Mouse (Mus musculus): ENCODE results near the gene Aldh1l1. TPM values are rescaled to one million over a fixed set of nuclear protein-coding genes. Genes with fewer than 3 reads are reported as not detected.

The Aldh1l1 gene
- polyA plus RNA-seq, 1 experiment, result 47.0 TPM

DNA sequence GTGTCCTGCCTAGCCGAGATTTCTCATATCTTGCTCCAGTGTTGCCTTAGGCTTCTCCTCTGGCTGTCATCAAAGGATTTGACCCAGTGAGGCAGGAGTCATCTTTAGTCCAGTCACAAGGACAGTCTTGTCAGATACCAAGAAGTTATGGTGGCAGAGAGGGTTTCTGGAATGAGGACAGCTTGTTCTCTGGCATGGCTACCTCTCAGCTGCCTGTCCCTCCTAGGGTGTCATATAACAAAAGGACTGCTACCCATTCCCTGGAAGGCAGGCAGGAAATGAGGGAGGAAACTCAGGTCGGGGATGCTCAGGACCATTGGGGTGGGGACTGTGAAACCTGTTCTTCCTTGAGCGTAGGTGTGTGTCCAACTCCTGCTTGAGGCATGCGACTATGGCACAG lies 14.1 kb upstream of the Aldh1l1 start:
- no peak for DNase-seq (ENCODE audit: low read depth)

DNA sequence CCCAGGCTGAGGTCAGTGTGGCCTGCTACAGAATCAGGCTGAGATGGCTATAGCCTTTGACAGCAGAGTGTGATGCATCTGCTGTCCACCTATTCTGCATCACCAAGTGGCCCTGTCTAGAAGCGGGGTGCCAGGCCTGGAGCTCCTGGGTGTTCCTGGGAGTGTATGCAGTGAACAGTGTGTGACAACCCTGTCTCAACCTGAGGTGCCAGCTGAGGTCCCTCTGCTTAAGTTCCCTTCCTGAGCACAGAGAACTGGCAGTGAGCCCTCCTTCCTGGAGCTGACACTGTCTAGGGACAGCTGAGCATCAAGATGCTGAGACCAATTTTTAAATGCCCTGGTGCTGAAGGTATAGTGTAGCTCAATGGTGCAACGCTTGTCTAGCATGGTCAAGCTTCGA lies 13.5 kb upstream of the Aldh1l1 start:
- DNase-seq (ENCODE audit: low read depth), result no peak

DNA sequence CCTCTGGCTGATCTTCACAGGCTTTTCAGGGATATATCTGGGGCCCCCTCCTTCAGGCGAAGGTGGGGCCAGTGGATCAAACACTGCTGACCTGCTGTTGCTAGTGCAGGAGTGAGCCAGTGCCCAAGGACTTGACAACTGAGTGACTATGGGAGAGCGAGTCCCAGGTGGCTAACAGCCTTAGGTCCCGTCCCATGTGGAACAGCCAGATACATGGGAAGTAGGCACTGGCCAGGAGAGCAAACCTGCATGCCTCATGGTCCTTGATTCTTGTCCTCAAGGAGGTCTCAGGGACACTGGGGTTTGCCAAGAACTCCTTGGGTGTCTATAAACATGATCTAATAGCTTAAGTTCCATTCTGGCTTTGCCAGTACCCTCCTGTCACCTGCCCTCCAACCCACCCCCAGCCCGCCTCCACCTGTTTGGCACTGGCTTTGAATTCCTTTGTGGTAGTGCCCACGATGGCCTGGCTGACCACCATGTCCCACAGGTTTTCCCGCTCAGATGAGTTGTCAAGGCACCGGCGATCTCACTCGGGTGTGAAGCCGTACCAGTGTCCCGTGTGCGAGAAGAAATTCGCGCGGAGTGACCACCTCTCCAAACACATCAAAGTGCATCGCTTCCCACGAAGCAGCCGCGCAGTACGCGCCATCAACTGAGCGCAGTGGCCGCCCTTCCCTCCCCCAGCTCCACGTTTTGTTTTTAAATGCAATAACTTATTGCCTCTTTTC lies 12.4 kb upstream of the Aldh1l1 start:
- no peak for DNase-seq (ENCODE audit: low read depth)

DNA sequence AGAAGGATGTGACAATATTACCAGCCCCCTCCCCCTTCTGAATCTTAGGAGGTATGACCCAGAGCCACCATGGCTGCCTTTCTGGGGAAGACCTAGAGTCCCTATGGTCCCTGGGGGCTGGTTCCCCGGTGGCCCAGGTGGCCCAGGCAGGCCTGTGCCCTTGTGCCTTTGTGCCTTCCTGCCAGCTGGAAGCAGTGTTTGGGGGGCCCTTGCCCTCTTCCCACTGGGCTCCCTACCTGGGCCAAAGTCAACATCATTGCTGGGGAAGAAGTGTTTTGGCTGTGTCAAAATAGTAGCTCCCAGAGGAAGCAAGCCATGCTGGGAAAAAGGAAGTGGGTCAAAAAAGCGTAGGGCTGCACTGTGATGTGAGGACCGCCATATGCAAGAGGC lies 11.9 kb upstream of the Aldh1l1 start:
- DNase-seq (ENCODE audit: low read depth), result no peak

DNA sequence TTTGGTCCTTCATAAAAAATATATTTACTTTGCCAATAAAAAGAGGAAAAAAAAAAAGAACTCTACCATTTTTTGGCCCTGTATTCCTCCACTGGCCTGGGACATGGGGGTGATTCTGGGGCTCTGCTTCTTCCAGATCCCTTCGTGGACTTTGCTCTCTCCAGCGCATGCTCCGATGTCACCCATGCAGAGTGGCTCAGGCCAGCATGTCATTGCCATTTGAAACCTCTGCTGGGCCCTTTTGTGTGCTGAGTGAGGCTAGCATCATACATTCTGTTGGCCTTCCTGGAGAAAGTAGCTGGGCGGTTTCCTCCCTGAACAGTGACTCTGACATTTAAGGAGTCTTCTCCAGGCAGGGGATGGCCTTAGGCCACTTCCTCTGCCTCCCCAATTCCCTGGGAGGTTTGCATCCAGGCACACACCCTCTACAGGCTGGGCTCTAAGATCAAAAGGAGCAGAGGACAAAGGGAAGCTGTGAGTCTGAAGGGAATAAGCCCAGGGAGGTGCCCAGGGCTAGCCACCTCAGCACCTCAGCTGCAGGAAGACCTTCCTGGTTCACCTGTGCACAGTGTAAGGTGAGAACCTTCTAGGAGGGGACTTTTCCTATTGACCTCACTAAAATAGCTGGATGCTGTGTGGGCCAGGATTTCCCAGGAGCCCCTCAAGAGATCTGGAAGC lies 10.9 kb upstream of the Aldh1l1 start:
- no peak for DNase-seq (ENCODE audit: low read depth)

DNA sequence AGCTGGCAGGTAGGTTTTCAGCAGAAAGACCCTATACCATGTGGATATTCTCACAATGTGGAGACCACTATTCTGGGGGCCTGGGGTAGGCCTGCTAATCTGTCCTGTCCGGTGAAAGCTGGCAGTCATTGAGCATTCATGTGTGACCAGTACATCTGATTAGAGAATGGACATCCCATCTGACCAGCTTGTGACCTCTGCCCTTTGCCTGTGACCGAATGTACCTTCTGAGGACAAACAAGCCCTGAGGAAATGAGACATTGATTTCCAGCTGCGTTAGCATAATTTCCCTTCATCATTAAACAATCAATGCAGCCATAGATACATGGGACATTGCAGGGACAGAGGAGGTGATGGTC lies 10.4 kb upstream of the Aldh1l1 start:
- no peak for DNase-seq (ENCODE audit: low read depth)

DNA sequence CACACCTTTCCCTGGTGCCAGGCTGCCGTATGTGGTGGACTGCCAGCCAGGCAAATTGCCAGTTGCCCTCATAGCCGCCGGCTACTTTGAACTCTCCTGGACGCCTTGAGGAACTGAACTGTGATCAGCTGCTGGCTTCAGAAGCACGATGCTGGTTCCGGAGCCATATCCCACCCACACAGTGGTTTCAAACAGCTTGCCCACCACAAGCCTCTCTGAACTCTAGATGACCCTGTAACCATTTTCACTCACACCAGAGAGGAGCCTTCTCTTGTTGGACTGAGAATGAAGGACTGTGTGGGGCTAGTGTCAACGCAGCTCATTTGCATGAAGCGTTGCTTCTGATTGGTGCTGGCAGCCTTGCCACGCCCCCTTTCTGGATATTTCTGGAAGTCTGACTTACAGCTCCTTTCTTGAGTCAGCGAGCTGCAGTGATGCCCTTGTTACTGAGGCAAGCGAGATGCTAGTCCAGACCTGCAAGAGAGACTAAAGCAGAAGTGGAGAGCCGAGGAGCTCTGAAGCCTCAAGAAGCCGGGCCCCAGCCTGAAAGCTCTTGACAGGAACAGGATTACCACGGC lies 9.2 kb upstream of the Aldh1l1 start:
- no peak for DNase-seq (ENCODE audit: low read depth)

DNA sequence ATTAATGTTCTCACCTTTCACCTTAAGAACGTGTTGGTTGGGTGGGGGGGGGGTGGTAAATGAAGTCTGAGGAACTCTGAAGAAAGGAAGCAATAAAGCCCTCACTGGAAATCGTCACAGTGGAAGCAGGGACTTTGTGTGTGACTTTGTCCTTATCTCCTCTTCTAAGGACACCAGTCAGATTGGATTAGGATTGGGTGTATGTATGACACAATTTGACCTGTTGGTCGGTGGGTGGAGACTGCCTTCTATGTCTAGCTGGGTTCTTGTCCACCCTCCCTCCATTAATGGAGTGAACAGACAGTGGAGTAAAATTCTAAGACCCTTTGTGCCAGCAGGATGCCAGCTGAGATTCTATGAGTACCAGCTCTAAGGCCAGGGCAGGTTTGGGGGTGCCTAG lies 2.0 kb upstream of the Aldh1l1 start:
- no peak for DNase-seq (ENCODE audit: low read depth)

DNA sequence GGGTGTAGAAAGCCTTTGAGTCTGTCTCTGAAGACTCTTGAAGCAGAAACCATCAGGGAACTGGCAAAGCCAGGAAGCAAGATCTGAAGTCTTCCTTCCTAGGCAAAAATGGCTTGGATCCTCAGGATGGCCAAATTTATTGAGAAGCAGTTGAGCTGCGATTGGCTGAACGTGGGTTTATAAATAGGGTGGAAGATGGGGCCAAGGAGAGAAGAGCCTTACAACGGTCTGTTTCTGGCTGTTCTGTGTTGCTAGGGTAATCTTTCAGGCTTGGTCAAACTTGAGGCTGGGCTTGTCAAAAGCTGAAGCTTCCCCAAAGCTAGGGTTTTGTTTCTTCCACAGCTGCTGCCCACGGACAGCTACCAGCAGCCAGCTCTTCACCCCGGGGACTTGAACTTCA lies 1.4 kb upstream of the Aldh1l1 start:
- no peak for DNase-seq (ENCODE audit: low read depth)

DNA sequence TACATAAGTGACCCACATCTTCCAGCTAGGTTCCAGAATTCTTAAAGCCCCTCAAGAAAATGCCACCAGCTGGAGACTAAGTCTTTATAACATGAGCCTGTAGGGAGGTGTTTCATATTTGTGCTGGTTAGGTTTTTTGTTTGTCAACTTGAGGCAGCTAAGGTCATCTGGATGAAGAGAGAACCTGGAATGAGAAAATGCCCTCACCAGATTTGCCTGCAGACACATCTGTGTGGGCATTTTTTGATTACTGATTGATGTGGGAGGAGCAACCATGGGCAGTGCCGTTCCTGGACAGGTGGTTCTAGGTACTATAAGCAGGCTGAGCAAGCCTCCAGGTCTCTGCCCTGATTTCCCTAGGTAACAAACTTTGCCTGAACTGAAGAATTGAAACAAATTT lies 1.3 kb downstream of the Aldh1l1 start:
- DNase-seq (ENCODE audit: low read depth), result no peak

DNA sequence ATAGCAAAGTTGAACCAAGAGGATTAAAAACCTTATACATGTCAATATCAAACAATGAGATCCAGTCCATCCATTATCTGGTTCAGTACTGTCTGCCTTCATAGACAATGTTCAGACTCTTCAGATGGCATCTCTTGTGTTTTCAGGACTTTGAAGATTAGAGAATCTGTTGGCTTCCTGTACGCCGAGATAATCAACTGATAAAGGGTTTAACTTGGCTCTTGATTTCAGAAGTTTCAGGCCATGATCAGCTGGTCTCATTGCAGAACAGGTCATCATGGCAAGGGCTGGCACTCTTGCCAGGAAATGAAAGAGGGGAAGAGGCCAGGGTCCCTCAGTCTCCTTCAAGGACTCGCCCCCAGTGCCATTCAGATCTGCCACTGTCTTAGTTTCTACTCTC lies 3.3 kb downstream of the Aldh1l1 start:
- DNase-seq (ENCODE audit: low read depth), result no peak

DNA sequence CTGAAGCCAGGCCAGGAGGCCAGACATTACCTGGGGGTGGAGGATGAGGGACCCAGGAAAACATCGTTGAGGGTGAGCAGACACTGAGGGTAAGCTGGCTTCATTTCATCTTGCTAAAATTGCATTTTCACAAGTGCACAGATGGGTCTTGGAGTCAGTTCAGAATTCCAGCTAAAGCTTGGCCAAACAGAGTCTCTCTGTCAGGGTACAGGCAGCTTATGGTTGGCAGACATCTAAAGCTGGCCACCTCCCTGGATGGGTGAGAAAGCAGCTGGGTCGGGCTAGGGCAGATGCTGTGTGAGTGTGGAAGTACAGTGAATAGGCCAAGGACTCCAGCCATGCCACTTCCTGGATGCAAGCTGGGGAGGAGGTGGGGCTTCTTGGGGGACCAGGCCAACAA lies 4.7 kb downstream of the Aldh1l1 start:
- DNase-seq (ENCODE audit: low read depth), result no peak

DNA sequence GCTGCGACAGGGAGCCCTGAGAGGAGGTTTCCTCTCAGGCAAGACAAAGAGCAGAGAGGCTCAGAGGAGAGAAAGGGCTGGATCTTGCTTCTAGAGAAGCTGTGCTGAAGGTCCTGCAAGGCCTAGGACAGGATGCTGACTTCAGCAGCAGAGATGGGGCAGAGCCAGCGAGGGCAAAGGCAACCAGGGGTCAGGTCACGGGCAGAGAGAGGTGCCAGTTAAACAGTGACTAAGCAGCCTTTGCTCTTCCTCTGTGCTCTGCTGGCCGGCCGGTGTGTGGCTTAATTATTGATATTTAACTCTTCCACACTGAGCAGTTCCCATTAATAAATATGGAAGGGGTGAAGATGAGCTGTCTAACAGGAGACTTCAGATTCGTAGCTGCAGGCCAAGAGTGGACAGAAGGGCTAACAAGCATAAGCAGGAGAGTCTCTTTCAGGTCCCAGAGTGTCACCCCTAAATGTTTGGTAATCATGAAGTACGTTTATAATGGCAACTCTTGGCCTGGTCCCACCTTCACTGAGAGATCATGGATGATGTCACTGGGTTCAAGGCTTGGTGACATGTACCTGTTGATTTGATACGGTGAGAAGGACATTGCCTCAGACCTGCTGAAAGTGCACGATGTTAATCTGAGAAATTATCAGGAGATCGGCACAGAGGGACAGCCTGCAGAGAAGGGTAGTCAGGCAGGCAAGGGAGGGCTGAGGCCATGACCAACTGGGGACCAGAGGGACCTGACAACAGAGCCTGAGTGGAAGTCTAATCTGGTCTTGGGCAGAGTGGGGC lies 5.9 kb downstream of the Aldh1l1 start:
- no peak for DNase-seq (ENCODE audit: low read depth)

DNA sequence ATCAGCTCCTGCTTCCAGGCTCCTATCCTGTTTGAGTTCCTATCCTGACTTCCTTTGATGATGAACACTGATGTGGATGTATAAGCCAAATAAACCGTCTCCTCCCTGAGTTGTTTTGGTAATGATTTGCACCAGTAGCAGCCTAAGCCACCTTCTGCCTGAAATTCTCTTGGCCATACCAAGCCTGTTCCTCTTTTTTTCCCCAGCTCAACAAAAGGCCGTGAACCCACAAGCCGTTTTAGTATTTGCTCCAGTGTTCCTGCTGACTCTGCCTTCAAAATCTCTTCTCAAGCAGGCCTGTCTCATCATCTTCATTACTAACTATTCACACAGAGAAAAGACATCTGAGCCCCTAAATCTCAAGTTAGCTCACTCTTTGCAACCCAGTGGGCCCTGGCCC lies 7.9 kb downstream of the Aldh1l1 start:
- no peak for DNase-seq (ENCODE audit: low read depth)

DNA sequence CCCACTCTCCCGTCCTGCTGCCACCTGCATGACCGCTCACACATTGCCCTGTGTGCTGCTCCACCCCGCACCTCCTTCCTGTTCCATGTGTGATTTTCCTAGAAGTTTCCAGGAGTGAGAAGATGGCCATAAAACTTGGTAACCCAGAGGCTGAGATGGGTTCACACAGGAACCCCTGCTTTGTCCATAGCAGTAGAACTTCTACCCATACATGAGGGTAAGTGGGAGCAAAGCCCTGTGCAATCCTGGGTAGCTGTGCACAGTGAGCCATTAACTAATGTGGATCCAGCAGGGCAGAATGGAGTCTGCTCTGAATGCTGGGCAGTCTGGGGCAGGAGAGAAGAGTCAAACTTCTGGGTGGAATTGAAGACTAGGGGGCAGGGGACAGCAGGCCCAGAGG lies 8.3 kb downstream of the Aldh1l1 start:
- no peak for DNase-seq (ENCODE audit: low read depth)

DNA sequence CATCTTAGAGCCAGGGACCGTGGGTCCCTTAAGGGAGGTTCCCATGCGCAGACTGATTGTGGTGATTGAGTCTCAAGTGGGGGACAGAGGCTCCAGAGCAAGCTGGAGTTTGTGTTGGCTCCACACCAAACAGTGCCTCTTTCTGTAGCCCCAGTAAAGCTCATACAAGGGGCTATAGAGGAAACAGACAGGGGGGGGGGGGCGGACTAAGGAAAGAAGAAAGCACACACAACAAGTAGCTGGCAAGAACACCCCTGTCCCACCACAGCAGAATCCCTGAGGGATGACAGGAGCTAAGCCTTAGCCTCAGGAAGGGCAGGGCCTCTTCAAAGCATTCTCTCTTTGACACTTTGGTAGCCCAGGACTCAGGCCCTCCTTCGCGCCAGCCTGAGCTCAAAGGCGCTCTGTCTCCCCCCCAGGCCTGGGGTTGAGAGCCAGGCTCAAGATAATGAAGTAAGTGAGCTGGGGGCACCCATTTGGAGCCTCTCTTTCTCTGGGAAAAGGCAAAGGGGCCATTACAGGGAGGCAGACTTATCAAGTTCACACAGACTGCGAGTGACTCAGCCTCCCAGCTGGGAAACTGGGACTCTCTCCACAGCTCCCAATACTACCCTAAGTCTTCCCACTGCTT lies 9.2 kb downstream of the Aldh1l1 start:
- no peak for DNase-seq (ENCODE audit: low read depth)

DNA sequence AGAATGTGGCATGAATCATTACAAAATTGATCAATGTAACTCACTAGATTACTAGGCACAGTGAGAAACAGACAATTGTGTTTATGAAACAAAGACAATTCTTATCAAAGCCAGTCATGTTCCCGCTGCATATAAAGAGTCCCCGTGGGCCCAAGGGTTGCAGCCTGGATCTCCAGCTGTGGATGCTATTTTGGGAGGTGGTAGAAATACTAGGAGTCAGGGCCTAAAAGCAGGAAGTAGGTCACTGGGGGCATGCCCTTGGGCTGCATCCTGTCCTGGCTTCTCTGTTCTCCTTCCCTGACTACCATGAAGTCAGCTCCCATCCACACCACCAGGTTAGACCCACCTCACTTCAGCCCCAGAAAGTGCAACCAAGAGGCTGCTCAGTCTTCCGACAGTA lies 10.0 kb downstream of the Aldh1l1 start:
- no peak for DNase-seq (ENCODE audit: low read depth)

DNA sequence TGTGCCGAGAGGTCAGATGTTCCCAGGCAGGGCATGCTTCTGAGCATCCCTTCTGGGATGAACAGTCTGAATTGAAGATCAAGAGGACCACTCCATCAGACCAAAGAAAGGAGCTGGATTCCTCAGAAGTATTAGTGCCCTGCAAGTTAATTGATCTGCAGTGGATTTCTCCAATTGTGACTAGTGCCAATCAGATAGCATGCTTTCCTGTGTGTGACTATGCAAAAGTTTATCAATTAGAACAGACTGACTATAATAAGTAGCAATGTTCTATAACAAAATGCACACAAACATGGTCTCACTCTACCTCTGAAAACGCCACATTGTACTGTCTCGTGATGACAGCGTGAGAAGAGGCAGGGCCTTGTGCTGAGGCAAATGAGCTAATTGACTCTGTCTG lies 13.3 kb downstream of the Aldh1l1 start:
- DNase-seq (ENCODE audit: low read depth), result no peak

DNA sequence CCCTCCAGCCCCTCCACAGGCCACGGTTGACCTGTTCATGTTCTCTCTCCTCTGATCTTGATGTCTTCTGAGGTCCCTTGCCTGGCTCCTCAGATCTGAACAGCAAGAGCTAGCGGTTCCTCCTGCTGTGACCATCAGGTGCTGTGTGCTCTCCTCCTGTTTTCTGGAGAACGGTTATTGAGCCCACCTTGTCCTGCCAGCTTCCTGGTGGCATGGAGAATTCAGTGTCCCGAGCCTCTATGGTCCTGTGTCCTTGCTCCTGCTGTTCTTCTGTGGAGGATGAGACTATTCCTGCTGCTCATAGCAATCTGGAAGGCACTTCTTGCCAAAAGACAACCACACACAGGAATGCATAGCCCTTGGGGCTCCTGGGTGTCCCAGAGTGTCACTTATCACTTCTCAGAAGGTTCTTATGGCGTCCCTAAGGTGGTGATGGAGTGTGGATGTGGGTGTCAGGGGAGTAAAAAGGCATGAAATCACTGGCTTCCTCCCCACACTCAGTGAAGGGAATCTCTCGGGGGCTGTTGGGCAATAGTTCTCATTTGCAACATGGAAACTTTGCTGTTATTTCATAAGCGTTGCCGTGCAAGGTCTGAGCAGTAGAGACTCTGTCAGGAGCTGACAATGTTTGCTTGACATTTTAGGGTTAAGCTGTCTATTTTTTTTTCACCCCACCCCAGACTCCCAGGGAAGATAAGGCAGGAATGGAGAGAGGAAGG lies 15.2 kb downstream of the Aldh1l1 start:
- DNase-seq (ENCODE audit: low read depth), result no peak

DNA sequence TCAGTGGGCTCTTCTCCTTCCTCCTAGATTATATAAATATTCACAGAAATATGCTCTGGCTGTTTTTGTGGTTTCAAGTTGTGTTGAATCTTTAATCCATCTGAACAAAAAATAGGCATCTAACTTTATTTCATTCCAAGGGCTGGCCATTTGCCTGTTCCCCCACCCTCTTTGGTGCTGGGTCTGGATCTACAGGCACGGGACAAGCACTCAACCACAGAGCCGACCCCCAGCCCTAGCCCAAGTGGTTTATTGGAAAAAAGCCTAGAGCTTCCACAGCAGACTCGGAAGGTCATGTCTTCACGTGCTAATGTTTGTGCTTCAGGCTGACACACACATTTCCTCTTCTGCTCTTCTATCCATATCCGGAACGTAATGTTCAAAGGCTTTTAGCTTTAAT lies 19.7 kb downstream of the Aldh1l1 start:
- no peak for DNase-seq (ENCODE audit: low read depth)

DNA sequence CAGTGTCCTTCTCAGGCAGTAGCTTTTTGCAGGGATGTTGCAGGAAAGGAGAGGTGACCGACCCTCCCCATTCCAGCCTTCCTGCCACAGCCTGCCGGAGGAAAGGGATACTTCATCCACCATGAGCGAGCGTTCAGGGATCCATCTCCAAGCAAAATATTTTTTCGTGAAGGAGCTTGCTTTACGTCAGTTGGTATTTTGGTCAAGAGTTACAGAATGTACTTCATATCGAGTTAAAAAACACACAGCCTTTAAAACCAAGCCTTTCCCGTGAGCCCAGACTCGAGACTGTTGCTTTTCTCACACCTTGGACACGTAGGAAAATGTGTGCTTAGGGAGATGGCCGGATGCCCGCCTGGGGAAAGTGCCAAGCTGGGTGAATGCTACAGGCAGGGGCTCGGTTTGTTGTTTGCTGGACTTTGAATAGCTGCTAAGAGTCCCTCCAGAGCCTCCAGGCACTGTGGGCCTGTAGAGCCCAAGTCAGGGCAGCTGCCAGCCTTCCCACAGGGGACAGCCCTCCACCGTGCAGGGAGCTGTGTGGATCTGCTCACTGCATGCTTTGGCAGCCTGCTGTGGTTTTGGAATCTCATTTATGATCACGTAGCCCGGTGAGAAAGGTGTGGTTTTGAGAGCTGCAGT lies 20.6 kb downstream of the Aldh1l1 start:
- peak; percentile 60 for DNase-seq (ENCODE audit: low read depth)
